ENCODE assay signal across 15 mouse cellular contexts in the genomic region with DNA sequence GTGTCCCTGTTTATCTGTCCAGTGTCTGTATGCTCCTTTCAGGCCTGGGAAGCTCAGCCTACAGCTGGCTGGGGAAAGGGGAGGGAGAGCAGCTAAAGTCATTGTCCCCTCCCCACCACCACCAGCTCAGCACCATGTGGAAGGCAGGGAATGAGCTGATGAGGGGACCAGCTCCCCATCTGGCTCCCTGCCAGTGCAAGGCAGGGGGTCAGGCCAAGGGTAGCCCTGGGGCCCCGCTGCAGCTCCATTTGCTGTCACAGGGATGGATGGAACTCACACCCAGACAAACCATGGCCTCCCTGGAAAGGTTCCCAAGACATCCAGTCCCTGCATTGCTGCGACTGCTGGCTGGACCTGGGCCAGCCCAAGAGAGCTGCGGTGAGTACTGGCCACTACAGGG. TPM values are rescaled to one million over a fixed set of nuclear protein-coding genes. Genes with fewer than 3 reads are reported as not detected.
DNase-seq lines count a peak whose midpoint lies in the region; ATAC-seq and TF ChIP-seq lines count a peak whose summit lies in the region.
"Had no signal": no experiment of that assay in that cellular context is flagged by ENCODE, and none has a peak within 500 bp of the region (broad histone marks: within the 10 kb centered on the region; RNA-seq: fewer than 3 reads in every experiment).

No protein-coding gene starts in this region.

- no peak for TF ChIP-seq CTCF in forebrain, postnatal 0 days (IDR thresholded peaks at IDR 0.05; ENCODE audit: low read depth)

- H3K27ac ChIP-seq in forebrain, embryonic 14.5 days (ENCODE audit: low read depth, low read length), result no peak overlapping the region
- H3K27ac ChIP-seq in forebrain, postnatal 0 days (ENCODE audit: low read depth, low read length), result no peak overlapping the region
- H3K27ac ChIP-seq in neural tube, embryonic 11.5 days (ENCODE audit: low read depth, low read length), result no peak overlapping the region
- H3K27ac ChIP-seq in neural tube, embryonic 15.5 days (replicated peaks), result no peak overlapping the region
- no peak overlapping the region for H3K27ac ChIP-seq in hindbrain, embryonic 15.5 days (replicated peaks)
- H3K27ac ChIP-seq: limb, embryonic 13.5 days had no signal

- H3K9ac ChIP-seq in forebrain, embryonic 14.5 days (ENCODE audit: low read length), result no peak overlapping the region
- H3K9ac ChIP-seq in forebrain, postnatal 0 days, result no peak overlapping the region
- no peak overlapping the region for H3K9ac ChIP-seq in neural tube, embryonic 11.5 days (ENCODE audit: low read length)
- no peak overlapping the region for H3K9ac ChIP-seq in neural tube, embryonic 15.5 days (replicated peaks)
- H3K9ac ChIP-seq in hindbrain, embryonic 15.5 days, result no peak overlapping the region
- H3K9ac ChIP-seq: limb, embryonic 13.5 days had no signal

- 0 out of 2 replicates have a peak, but pooled peaks cover 4% of the 10 kb centered on the region for H3K27me3 ChIP-seq in forebrain, embryonic 14.5 days (replicated peaks; ENCODE audit: control insufficient read depth, insufficient read depth, low read length)
- H3K27me3 ChIP-seq in forebrain, postnatal 0 days (ENCODE audit: insufficient read depth, low read length), result no peaks in the 10 kb centered on the region
- no peaks in the 10 kb centered on the region; the same call in none of the 2 replicates for H3K27me3 ChIP-seq in neural tube, embryonic 11.5 days (ENCODE audit: control insufficient read depth, insufficient read depth, low read length)
- H3K27me3 ChIP-seq in neural tube, embryonic 15.5 days (replicated peaks), result peaks cover 13% of the 10 kb centered on the region
- peaks cover 2% of the 10 kb centered on the region; the same call in 1 of the 2 replicates for H3K27me3 ChIP-seq in hindbrain, embryonic 15.5 days

- H3K4me3 ChIP-seq in forebrain, embryonic 14.5 days (ENCODE audit: low read depth, low read length), result no peak overlapping the region
- no peak overlapping the region for H3K4me3 ChIP-seq in forebrain, postnatal 0 days (ENCODE audit: low read depth, low read length)
- H3K4me3 ChIP-seq in neural tube, embryonic 11.5 days (ENCODE audit: low read depth, low read length), result no peak overlapping the region
- H3K4me3 ChIP-seq in neural tube, embryonic 15.5 days (replicated peaks), result no peak overlapping the region
- H3K4me3 ChIP-seq in hindbrain, embryonic 15.5 days, result no peak overlapping the region
- H3K4me3 ChIP-seq: erythroblast, embryonic 14.5 days; limb, embryonic 13.5 days had no signal

- ATAC-seq in forebrain, embryonic 14.5 days, result no peak
- no peak for ATAC-seq in forebrain, postnatal 0 days
- no peak for ATAC-seq in neural tube, embryonic 11.5 days (ENCODE audit: insufficient read depth, low FRiP score, low TSS enrichment)
- ATAC-seq in neural tube, embryonic 15.5 days (ENCODE audit: low FRiP score), result no peak
- ATAC-seq in hindbrain, embryonic 15.5 days (ENCODE audit: low FRiP score, low read depth), result 0 out of 2 replicates have a peak, but pooled peaks have one; percentile 39
- ATAC-seq in granulocyte monocyte progenitor cell, adult 5-6 weeks (replicated peaks; ENCODE audit: poor library complexity, severe bottlenecking), result no peak
- ATAC-seq: activated CD4-positive, CD25-positive, alpha-beta regulatory T cell, adult 4 months had no signal

- H3K4me2 ChIP-seq in forebrain, embryonic 14.5 days (ENCODE audit: low read length), result no peak overlapping the region
- H3K4me2 ChIP-seq in forebrain, postnatal 0 days (ENCODE audit: low read depth), result no peak overlapping the region
- no peak overlapping the region for H3K4me2 ChIP-seq in neural tube, embryonic 11.5 days (ENCODE audit: low read depth)
- H3K4me2 ChIP-seq in neural tube, embryonic 15.5 days, result no peak overlapping the region
- H3K4me2 ChIP-seq in hindbrain, embryonic 15.5 days, result no peak overlapping the region
- H3K4me2 ChIP-seq: limb, embryonic 13.5 days had no signal

- H3K9me3 ChIP-seq in forebrain, embryonic 14.5 days (replicated peaks; ENCODE audit: control insufficient read depth, low read length), result no peaks in the 10 kb centered on the region
- no peaks in the 10 kb centered on the region for H3K9me3 ChIP-seq in forebrain, postnatal 0 days (ENCODE audit: low read length)
- no peaks in the 10 kb centered on the region for H3K9me3 ChIP-seq in neural tube, embryonic 11.5 days (ENCODE audit: control insufficient read depth, low read length)
- no peaks in the 10 kb centered on the region for H3K9me3 ChIP-seq in neural tube, embryonic 15.5 days (replicated peaks)
- H3K9me3 ChIP-seq in hindbrain, embryonic 15.5 days, result no peaks in the 10 kb centered on the region
- H3K9me3 ChIP-seq: limb, embryonic 13.5 days had no signal

- H3K36me3 ChIP-seq in forebrain, embryonic 14.5 days (ENCODE audit: control insufficient read depth, insufficient read depth, low read length), result no peaks in the 10 kb centered on the region
- H3K36me3 ChIP-seq in forebrain, postnatal 0 days (ENCODE audit: insufficient read depth), result no peaks in the 10 kb centered on the region
- no peaks in the 10 kb centered on the region for H3K36me3 ChIP-seq in neural tube, embryonic 11.5 days (ENCODE audit: control insufficient read depth, insufficient read depth, low read length)
- H3K36me3 ChIP-seq in neural tube, embryonic 15.5 days, result no peaks in the 10 kb centered on the region
- no peaks in the 10 kb centered on the region for H3K36me3 ChIP-seq in hindbrain, embryonic 15.5 days

- H3K4me1 ChIP-seq in forebrain, embryonic 14.5 days (ENCODE audit: control insufficient read depth, insufficient read depth, low read length), result peaks cover 5% of the 10 kb centered on the region; the same call in 1 of the 2 replicates
- H3K4me1 ChIP-seq in forebrain, postnatal 0 days (ENCODE audit: insufficient read depth), result no peaks in the 10 kb centered on the region
- H3K4me1 ChIP-seq in neural tube, embryonic 11.5 days (ENCODE audit: control insufficient read depth, insufficient read depth, low read length), result peaks cover 7% of the 10 kb centered on the region
- H3K4me1 ChIP-seq in neural tube, embryonic 15.5 days, result peaks cover 22% of the 10 kb centered on the region
- H3K4me1 ChIP-seq in hindbrain, embryonic 15.5 days (replicated peaks), result peaks cover 24% of the 10 kb centered on the region

- WGBS in forebrain, embryonic 14.5 days, result 43% methylated on average over 3 of the region's 3 CpGs
- WGBS in forebrain, postnatal 0 days, result 46% methylated on average over 3 of the region's 3 CpGs
- WGBS in neural tube, embryonic 11.5 days, result 34% methylated on average over 3 of the region's 3 CpGs
- WGBS in neural tube, embryonic 15.5 days, result 41% methylated on average over 3 of the region's 3 CpGs
- 31% methylated on average over 3 of the region's 3 CpGs for WGBS in hindbrain, embryonic 15.5 days

- DNase-seq in forebrain, embryonic 14.5 days (ENCODE audit: low spot score), result peak; percentile 14
- no peak for DNase-seq in forebrain, postnatal 0 days
- peak; percentile 25 for DNase-seq in neural tube, embryonic 11.5 days (ENCODE audit: low spot score)
- DNase-seq in testis, postnatal 14 days (ENCODE audit: low spot score), result peak; percentile 58
- DNase-seq in frontal cortex, postnatal 25 days (ENCODE audit: low spot score in 2 of 2), result no peak
- DNase-seq: kidney, postnatal 10 days; lung, adult 2 months; thymus, postnatal 14 days had no signal

RNA-seq across cellular contexts. Expression of gene Cyp26b1, which starts 23.7 kb away (rescaled TPM):
- polyA plus RNA-seq in forebrain, embryonic 14.5 days (2014; fragmentation: Nextera tagmentation; extraction: Ambion mirVana), result 1.5 and 2.6 TPM in 2 replicates
- 7.5 and 10.6 TPM in 2 replicates for total RNA-seq in forebrain, postnatal 0 days (2014; rRNA removed)
- 5.2 and 6.5 TPM in 2 replicates for polyA plus RNA-seq in forebrain, postnatal 0 days (2015; fragmentation: Nextera tagmentation; extraction: Ambion mirVana)
- 1.9 and 2.6 TPM in 2 replicates for polyA plus RNA-seq in neural tube, embryonic 11.5 days (2014; fragmentation: Nextera tagmentation; extraction: Ambion mirVana)
- 10.2 and 11.6 TPM in 2 replicates for polyA plus RNA-seq in neural tube, embryonic 15.5 days (2015; fragmentation: Nextera tagmentation; extraction: Ambion mirVana)
- polyA plus RNA-seq in hindbrain, embryonic 15.5 days (2015; fragmentation: Nextera tagmentation; extraction: Ambion mirVana), result 43.8 and 52.7 TPM in 2 replicates
- total RNA-seq in granulocyte monocyte progenitor cell, adult 5-6 weeks (2014; fragmentation: Nextera tagmentation), result not detected in 2 replicates
- total RNA-seq in granulocyte monocyte progenitor cell, adult 5-6 weeks (2017), result not detected in 2 replicates
- total RNA-seq: MEL had no signal
- polyA plus RNA-seq: erythroblast, embryonic 14.5 days had no signal

Comparison
In these comparisons a context has a peak if more than half of its experiments do, and no peak if none do; other contexts are left out.
1. DNase-seq: peak in forebrain, embryonic 14.5 days (single experiment), neural tube, embryonic 11.5 days (single experiment) and testis, postnatal 14 days (single experiment); none in forebrain, postnatal 0 days (single experiment) and frontal cortex, postnatal 25 days (0 of 2).